ENCODE assay signal across 8 mouse cellular contexts in genomic region chr12:8973820-8974465, GRCm38 (mm10). TPM values are rescaled to one million over a fixed set of nuclear protein-coding genes. Genes with fewer than 3 reads are reported as not detected.
DNase-seq lines count a peak whose midpoint lies in the region; ATAC-seq and TF ChIP-seq lines count a peak whose summit lies in the region.

Gene Wdr35, plus strand, starts transcription at chr12:8973892.

- POLR2A ChIA-PET in Patski (lab: Charles Lee) = interaction anchor here (0.5 to 1.7 kb wide), 5 partner anchors 10 to 86 kb away, joined by 3 read pairs; no protein-coding TSS in a partner anchor

- no peaks in the 10 kb centered on the region for H3K9me3 ChIP-seq in hindbrain, embryonic 11.5 days (ENCODE audit: control insufficient read depth, low read length)
- no peaks in the 10 kb centered on the region; the same call in 1 of the 2 replicates for H3K9me3 ChIP-seq in lung, postnatal 0 days (ENCODE audit: low read length)

- no peak for DNase-seq in Patski (ENCODE audit: low read depth, low spot score)
- peak; percentile 95 to 97 for DNase-seq in cerebellum, postnatal 10 days
- DNase-seq in frontal cortex, adult 2 months (ENCODE audit: extremely low spot score in 1 of 2, low spot score in 1 of 2) = peak; percentile 81 to 94
- peak; percentile 93 for DNase-seq in hindbrain, embryonic 11.5 days (ENCODE audit: low spot score)
- DNase-seq in layer of hippocampus, postnatal 10 days (ENCODE audit: low spot score in 2 of 2) = peak; percentile 91 to 94
- peak; percentile 91 for DNase-seq in lung, postnatal 0 days (ENCODE audit: low spot score)
- peak; percentile 79 for DNase-seq in ovary, postnatal 10 days (ENCODE audit: low spot score)
- peak; percentile 89 for DNase-seq in thymus, postnatal 0 days (ENCODE audit: low spot score)

- H3K4me2 ChIP-seq in hindbrain, embryonic 11.5 days (replicated peaks; ENCODE audit: low read depth, low read length) = peak within 1 kb of the TSS; percentile 63
- H3K4me2 ChIP-seq in lung, postnatal 0 days (replicated peaks; ENCODE audit: low read depth, low read length) = peak within 1 kb of the TSS; percentile 73

- TF ChIP-seq CTCF in Patski (IDR thresholded peaks at IDR 0.05) = no peak
- TF ChIP-seq CTCF in lung, postnatal 0 days (IDR thresholded peaks at IDR 0.05) = no peak

- H3K4me1 ChIP-seq in hindbrain, embryonic 11.5 days (replicated peaks; ENCODE audit: control insufficient read depth, insufficient read depth, low read length) = no peaks in the 10 kb centered on the region
- no peaks in the 10 kb centered on the region for H3K4me1 ChIP-seq in lung, postnatal 0 days (ENCODE audit: insufficient read depth, low read depth, low read length)

- no peaks in the 10 kb centered on the region for H3K36me3 ChIP-seq in hindbrain, embryonic 11.5 days (ENCODE audit: control insufficient read depth, insufficient read depth, low read length)
- no peaks in the 10 kb centered on the region for H3K36me3 ChIP-seq in lung, postnatal 0 days (ENCODE audit: insufficient read depth, low read length)

- in situ Hi-C loops in Patski (cut with MboI; ENCODE audit: low pct_unique_long_range_greater_than_20kb) = no loop called here

- ATAC-seq in Patski = peak; percentile 78
- ATAC-seq in hindbrain, embryonic 11.5 days (ENCODE audit: low FRiP score) = peak; percentile 95
- peak; percentile 90 for ATAC-seq in lung, postnatal 0 days

- CTCF ChIA-PET in Patski (lab: Charles Lee) = interaction anchor here (1.5 to 2.6 kb wide), 2 partner anchors 29 to 37 kb away, joined by 4 to 13 read pairs; no protein-coding TSS in a partner anchor

- no peak for TF ChIP-seq EP300 in lung, postnatal 0 days (IDR thresholded peaks at IDR 0.05)

- no peaks in the 10 kb centered on the region for H3K27me3 ChIP-seq in Patski
- no peaks in the 10 kb centered on the region for H3K27me3 ChIP-seq in hindbrain, embryonic 11.5 days (ENCODE audit: control insufficient read depth, insufficient read depth, low read length)
- no peaks in the 10 kb centered on the region for H3K27me3 ChIP-seq in lung, postnatal 0 days (replicated peaks; ENCODE audit: insufficient read depth, low read length)

- H3K4me3 ChIP-seq in hindbrain, embryonic 11.5 days (ENCODE audit: low read depth, low read length) = peak within 1 kb of the TSS; percentile 47
- peak within 1 kb of the TSS; percentile 64 for H3K4me3 ChIP-seq in lung, postnatal 0 days (ENCODE audit: low read depth, low read length)

- under 1% methylated on average over 45 of the region's 45 CpGs for WGBS in hindbrain, embryonic 11.5 days
- under 1% methylated on average over 45 of the region's 45 CpGs for WGBS in lung, postnatal 0 days

- peak within 1 kb of the TSS; percentile 20; the same call in 1 of the 2 replicates for H3K27ac ChIP-seq in hindbrain, embryonic 11.5 days (ENCODE audit: low read depth, low read length)
- H3K27ac ChIP-seq in lung, postnatal 0 days (ENCODE audit: low read length) = no peak within 1 kb of the TSS

- peak within 1 kb of the TSS; percentile 58 for H3K9ac ChIP-seq in hindbrain, embryonic 11.5 days (ENCODE audit: low read depth, low read length)
- H3K9ac ChIP-seq in lung, postnatal 0 days (replicated peaks; ENCODE audit: low read depth) = peak within 1 kb of the TSS; percentile 41; the same call in 1 of the 2 replicates

RNA-seq across cellular contexts. Expression of gene Wdr35, which starts in this region (rescaled TPM):
- 41.7 TPM for polyA plus RNA-seq in Patski (2021)
- polyA plus RNA-seq in frontal cortex, adult 2 months (2012; rRNA removed) = 19.1 and 23.5 TPM in 2 replicates
- polyA plus RNA-seq in hindbrain, embryonic 11.5 days (2014; fragmentation: Nextera tagmentation; extraction: Ambion mirVana) = 22.8 and 24.2 TPM in 2 replicates
- total RNA-seq in layer of hippocampus, postnatal 10 days (2021) = 10 to 100 TPM; 43.0 to 47.6 TPM
- polyA plus RNA-seq in lung, postnatal 0 days (2015; fragmentation: Nextera tagmentation; extraction: Ambion mirVana) = 7.6 and 10.4 TPM in 2 replicates
- polyA plus RNA-seq in thymus, postnatal 0 days (2015; fragmentation: Nextera tagmentation; extraction: Ambion mirVana) = 5.3 and 5.5 TPM in 2 replicates
